Mouse (Mus musculus) E14TG2a.4 (cell line): Measurements from ENCODE around the gene Tmem45a.
A peak's percentile ranks its signal among the peaks of the same experiment; 100 is the strongest.

ENCODE experiments used
- H3K27me3 ChIP-seq: 2 replicates; pipeline ENCODE4 v1.6.1; 2014; ENCODE audit warnings: low read length, control low read depth; ENCODE audit not compliant: insufficient read depth
- H3K36me3 ChIP-seq: 2 replicates; pipeline ENCODE4 v1.6.1; 2014; ENCODE audit warnings: low read length, control low read depth; ENCODE audit not compliant: insufficient read depth
- H3K4me1 ChIP-seq: replicated peaks from 2 replicates; pipeline ENCODE4 v1.6.1; 2014; ENCODE audit warnings: low read depth, low read length, control low read depth
- H3K4me3 ChIP-seq: replicated peaks from 2 replicates; pipeline ENCODE4 v1.5.1; 2014; ENCODE audit warnings: mild to moderate bottlenecking, low read length
- H3K9me3 ChIP-seq: 2 replicates; pipeline ENCODE4 v1.6.1; 2014; ENCODE audit warnings: low read length, control low read depth
- CTCF ChIP-seq: conservative IDR thresholded peaks from 2 replicates; pipeline ENCODE4 v1.5.1; 2014; ENCODE audit warnings: low read length
- NANOG ChIP-seq: IDR thresholded peaks from 2 replicates; pipeline ENCODE4 v1.6.1; 2014; ENCODE audit warnings: borderline replicate concordance, low read length, mixed read lengths
- POU5F1 ChIP-seq: IDR thresholded peaks from 2 replicates; pipeline ENCODE4 v1.6.1; 2014; ENCODE audit warnings: low read length, borderline replicate concordance

The Tmem45a gene

DNA sequence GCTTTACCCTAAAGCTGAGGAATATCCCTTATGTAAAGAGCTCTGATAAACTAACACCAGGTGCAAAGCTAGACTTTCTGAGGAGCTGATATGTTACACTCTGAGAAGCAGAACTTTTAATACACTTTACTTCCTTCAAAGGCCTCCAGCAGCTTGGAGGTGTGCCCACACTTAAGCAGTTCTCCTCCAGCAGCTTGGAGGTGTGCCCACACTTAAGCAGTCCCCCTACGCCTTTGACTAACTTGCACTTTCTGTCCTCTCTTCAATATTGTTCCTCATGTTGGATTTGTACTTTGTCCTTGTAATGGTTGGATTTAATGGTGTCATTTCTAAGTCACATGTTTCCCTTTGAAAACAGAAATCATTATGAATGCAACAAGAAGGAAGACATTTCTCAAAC lies 92.2 kb downstream of the Tmem45a start:
- no peaks in the 10 kb centered on the region for H3K9me3 ChIP-seq
- H3K36me3 ChIP-seq = no peaks in the 10 kb centered on the region
- H3K4me1 ChIP-seq = no peaks in the 10 kb centered on the region
- no peak overlapping the region for H3K4me3 ChIP-seq
- no peaks in the 10 kb centered on the region for H3K27me3 ChIP-seq
- no peak for TF ChIP-seq NANOG
- no peak for TF ChIP-seq CTCF
- TF ChIP-seq POU5F1 = no peak

DNA sequence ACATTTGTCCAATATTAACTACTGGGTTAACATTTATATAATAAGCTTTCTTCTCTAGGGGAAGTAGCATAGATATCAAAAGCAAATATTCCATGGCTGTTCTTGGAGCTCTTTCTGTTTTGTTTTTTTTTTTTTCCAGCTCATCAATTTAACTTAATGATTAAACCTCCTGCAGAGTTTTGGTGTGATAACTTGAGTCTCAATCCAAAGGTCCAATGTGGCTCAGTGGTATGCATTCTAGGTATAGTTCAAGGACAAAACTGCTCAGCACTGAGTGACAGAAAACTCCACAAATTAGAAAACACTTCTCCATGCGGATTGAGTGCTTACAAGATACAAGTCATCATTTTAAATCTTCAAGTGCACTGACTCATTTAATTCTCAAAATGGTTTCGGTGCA lies 100.0 kb downstream of the Tmem45a start:
- no peaks in the 10 kb centered on the region for H3K36me3 ChIP-seq
- peaks cover 6% of the 10 kb centered on the region for H3K9me3 ChIP-seq
- TF ChIP-seq CTCF (no peak), NANOG (no peak), POU5F1 (no peak)
- H3K27me3 ChIP-seq = no peaks in the 10 kb centered on the region
- no peak overlapping the region for H3K4me3 ChIP-seq
- no peaks in the 10 kb centered on the region for H3K4me1 ChIP-seq

DNA sequence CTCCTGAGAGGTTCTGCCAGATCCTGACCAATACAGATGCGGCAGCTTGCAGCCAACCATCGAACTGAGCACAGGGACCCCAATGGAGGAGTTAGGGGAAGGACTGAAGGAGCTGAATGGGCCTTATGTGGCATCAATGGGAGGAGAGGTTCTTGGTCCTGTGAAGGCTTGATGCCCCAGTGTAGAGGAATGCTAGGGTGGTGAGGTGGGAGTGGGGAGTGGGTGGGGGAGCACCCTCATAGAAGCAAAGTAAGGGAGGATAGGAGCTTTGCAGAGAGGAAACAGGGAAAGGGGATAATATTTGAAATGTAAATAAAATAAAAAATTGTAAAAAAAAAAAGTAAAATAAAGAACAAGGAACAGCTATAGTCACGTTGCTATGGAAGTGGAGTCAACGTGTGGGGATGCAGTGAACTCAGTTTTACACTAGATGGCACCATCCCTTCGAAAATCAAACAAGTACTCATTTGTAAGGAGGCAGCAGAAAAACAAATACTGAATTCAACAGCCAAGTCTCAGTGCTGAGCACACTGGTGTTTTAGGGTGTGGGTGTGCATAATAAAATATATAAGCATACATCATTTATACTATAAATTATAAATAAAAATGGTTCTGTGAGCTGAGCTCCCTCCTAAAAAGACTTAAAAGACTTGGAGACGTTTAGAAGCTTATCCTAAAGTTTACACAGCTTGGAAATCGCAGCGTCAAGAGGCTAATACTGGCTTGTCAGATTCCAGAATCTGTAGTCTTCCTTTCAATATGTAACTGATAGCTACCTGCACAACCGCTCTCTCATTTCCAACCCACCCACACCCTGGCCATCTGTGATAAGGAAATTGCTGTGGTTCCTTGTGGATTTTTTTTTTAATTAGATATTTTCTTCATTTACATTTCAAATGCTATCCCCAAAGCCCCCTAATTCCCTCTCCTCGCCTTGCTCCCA lies 114.5 kb downstream of the Tmem45a start:
- Histone ChIP-seq H3K4me1 (0 out of 2 replicates have a peak, but pooled peaks cover under 1% of the 10 kb centered on the region), H3K9me3 (no peaks in the 10 kb centered on the region), H3K27me3 (no peaks in the 10 kb centered on the region), H3K4me3 (no peak overlapping the region), H3K36me3 (no peaks in the 10 kb centered on the region)
- TF ChIP-seq NANOG (no peak), POU5F1 (no peak), CTCF (peak; percentile 78)
